Mouse (Mus musculus) heart, postnatal 14 days (tissue): ENCODE measurements at regions not wholly inside any gene's neighbourhood (a gene's known extent, or its start where the extent isn't known, plus 50 kb on each side); places are given as distances from the start of the nearest gene placed in this dataset.
A peak's percentile ranks its signal among the peaks of the same experiment; 100 is the strongest.

Experiments
- DNase-seq, 2 experiments: peaks; one replicate each; pipeline ENCODE4 v3.0.0; 2021 to 2022
- intact Hi-C: fragments of 180-260 bp; cut with DNase I; formaldehyde crosslinking; loops from one replicate; pipeline ENCODE4 v1.15.1; 2025

DNA sequence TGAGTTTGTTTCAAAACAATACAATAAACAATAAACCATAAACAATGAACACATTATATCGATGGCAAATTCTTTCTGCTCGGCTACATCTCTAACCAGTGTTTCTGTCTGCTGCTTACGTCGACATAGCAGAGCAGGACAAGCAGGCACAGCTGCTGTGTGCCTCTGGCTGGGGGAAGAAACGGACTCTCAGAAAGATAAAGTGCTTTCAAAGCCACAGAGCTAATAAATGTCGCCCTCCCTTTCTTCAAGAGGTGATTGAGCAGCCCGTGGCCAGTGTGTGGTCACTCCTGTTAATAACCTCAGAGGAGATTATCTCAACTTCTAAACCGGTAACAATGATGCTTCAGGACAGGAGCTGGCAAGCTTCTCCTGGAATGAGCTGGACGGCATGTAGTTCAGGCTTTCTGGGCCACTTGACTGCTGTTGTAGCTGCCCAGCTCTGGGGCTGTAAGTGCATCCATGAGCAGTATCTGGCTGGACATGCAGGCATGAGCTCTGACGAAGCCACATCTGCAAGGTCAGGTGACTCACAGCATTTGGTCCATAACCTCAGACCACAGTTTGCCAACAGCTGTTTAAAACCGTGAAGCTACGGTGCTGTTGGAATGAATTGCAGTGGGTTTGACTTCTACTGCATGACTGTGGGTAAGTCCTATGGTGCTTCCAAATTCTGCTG, 55.6 kb downstream of the Evx1 start:
- intact Hi-C loops: no loop called here
- peak in 1 of 2 experiments; percentile 6 for DNase-seq

DNA sequence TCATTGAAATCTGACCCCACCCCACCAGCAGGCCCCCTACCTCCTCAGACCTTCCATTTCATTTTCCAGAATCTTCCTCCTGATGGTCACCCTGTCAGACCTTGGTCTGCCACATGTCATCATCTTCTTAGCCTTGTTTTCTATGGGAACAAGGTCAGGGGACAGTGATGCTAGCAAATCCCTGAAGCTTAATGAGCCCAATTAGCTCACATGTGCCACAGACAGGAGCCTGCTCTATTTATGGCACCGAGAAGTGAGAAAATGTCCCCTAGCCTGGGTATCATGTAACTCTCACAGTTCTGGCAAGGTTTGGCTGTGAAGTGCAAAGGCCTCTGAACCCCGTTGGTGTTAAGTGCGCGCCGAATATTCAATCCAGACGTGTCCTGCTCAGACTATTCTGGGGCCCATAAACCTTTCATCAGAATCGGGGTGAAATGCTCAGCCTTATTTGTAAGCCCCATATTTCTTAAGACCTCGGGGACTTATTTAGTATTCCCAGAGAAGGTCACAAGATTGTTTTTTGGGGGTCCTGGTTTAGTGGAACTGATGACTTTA, 57.6 kb downstream of the Evx1 start:
- intact Hi-C loops: no loop called here
- no peak for DNase-seq

DNA sequence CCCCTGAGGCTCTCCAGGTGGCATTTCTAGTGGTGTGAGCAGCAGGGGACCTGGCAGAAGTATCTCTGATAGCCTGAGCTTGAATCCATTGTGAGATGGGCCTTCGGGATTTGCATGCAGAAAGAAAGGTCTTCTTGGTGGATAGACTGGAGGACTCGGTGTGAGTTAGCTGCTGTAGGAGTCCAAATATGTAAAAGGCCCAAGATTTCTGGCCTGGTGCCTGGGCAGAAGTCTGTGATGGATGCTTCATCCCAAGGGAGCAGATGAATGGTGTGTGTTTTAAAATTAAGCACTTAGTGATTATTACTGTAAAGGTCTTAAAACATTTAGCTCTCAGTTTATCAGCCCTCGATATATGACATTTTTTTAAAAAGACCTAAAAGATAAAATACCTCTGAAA, 65.8 kb downstream of the Evx1 start:
- no peak for DNase-seq
- intact Hi-C loops: no loop called here

DNA sequence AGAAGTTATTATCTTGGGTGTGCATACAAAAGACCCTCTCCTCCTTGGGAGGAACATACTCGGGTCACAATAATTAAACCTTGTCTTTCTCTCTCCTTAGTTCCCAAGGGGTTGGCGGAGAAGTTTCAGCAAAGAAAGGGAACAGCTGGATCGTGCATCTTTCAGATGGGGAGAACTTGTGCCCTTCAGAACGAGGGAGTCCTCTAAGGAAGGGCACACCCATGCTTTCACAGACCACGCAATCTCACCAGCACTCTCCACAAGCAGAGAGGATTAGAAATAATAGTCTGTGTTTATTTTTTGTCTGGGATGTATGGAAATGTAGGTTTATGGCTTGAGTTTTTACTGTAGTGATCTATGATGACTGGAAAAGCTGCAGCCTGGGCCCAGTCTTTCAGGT, 66.3 kb downstream of the Evx1 start:
- DNase-seq: no peak

DNA sequence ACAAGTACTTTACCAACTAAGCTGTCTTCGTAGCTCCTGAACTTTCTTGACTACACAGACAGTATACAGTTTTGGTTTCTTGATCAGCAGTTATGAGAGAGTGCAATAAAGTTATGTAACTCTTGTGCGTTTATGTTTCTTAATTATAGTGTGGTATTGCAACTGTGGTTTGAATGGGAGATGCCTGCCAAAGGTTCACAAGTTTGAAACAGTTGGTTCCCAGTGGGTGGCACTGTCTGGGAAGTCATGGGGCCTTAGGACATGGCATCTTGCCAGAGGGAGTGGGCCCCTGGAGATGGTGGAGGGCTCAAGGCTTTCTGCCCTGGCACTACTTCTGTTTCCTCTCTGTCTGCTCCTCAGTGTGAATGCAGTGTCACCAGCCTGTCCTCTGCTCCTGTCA, 71.7 kb downstream of the Evx1 start:
- intact Hi-C loops: no loop called here
- no peak for DNase-seq

More for the DNA sequence above, 66.3 kb downstream of the Evx1 start:
- intact Hi-C loops: no loop called here

DNA sequence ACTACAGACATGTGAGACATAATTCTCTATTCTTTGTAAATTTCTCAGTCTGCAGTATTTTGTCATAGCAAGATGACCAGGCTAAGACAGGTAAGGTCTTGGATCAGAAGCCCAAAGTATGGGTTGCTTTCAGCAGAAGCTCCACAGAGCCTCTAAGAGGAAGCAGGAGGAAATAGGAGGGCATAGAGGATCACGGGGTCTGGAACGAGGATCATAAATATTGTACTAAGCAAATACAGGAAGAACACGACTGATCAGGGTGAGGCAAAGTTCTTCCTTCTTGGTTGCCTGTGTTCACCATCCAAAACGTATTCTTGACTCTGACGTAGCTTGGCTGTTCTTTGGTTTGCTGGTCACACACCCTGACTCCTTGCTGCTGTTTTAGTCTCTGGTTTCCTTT, 88.1 kb downstream of the Evx1 start:
- no peak for DNase-seq
- intact Hi-C loops: no loop called here

DNA sequence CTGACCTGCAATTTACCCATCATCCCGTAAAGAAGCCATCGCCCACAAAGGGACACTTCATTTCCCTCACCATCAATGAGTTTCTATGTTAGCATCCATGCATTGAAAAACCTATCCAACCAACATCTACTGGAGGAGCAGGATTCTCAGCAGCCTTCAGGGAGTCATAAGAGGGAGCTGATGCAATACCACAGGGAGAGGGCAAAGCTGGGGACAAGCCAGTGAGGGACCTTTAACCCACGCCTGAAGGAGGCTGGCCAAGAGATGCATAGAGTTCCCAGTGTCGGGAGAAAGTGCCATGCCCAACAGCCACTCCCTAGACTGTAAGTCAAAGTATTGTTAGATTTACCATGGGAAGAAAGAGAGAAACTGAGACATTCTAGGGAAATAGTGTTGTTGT, 96.7 kb downstream of the Evx1 start:
- intact Hi-C loops: no loop called here
- no peak for DNase-seq

DNA sequence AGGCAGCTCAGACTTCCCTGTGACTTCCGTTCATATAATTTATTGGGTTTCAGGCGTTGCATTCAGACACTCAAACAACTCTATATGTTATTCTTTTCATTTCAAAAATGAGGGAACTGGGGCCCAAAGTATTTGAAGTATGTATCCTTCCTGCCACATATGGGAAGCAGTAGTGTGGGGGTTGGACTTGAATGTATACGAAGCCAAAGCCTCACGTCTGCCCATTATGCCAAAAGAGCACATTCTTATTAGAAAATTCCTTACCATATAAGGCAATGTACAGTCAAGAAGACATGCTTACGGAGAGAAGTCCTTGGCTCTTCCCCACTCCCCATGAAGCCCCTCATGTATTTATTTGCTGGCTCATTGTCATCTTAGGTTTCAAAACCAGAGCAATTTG, 97.4 kb downstream of the Evx1 start:
- intact Hi-C loops: no loop called here
- DNase-seq: no peak

DNA sequence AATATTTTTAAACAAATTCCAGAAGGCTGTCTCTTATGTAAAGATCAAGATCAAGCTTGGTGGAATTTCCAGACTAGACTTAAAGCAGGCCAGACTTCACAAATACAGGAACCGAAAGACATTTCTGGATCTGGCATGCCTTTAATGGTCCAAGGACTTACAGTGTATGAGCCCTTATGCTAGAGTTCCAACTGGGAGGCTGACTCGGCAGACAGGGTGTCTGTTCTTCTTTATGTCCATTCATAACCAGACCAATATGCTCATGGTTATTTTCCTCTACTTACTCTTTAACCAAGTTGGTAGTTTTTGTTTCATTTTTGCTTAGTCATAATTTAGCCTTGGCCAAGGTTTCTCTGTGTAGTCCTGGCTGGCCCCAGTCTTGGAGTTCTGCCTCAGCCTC, 98.0 kb downstream of the Evx1 start:
- no peak for DNase-seq
- intact Hi-C loops: no loop called here

DNA sequence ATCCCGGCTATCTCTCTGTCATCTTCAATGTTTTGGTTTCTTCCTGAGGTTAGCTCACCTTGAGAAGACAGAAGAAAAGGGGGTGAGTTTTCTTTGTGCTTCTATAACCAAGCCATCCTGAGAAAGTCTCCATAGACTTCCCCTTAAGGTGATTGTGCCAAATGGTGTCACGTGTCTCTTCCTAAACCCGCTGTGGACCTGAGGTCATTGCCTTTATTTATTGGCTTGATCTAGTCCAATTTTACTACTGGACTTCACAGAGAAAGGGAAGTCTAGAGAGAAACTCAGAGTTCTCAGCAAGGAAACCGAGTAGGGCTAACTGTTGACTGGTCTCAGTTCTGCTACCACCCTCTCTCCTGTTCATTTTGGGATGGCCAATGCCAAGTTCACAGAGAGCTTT, 100.3 kb downstream of the Evx1 start:
- intact Hi-C loops: no loop called here
- no peak for DNase-seq

DNA sequence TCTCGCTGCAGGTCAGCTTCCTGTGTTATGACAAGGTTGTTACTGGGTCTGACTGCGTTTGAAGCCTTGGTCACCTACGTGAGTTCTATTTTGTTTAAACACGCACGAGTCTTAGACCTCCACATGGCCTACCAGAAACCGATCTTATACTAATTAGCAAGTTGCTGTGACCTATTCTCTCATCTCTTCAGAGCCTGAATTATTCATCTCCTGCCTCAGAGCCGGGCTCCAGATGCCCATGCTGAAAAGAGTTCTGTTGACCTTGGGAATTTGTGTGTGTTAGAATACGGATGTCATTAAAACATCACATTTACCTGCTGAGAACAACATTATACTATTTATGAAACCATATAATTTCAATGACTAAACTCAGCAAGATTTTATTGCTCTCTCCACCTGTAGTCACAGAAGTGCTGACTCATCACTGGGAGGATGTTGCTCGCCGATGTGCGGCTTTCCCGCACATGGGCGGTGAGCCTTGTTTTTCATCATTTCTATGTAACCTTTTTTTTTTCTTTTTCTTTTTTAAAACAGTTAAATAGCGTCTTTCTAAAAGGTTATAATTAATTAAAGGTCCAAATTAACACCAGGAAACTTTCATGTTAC, 102.1 kb downstream of the Evx1 start:
- intact Hi-C loops: no loop called here
- no peak for DNase-seq

DNA sequence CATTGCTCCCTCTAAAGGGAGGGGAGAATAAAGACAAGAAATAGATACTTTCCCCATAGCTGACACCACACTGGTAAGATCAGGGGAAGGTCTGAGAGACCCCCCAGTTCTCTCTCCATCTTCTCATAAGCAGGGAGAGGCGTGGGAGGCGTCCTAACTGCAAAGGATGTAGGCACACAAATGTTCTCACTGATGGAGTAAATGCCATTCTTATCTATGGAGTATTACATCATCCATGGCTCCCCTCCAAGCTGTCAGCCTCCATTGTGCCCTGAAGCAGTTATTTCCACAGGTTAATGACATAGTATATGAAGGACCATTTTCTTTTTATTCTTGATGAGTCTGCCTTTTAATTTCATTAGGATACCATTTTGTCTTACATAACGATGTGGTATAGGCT, 103.2 kb downstream of the Evx1 start:
- DNase-seq: no peak
- intact Hi-C loops: no loop called here

DNA sequence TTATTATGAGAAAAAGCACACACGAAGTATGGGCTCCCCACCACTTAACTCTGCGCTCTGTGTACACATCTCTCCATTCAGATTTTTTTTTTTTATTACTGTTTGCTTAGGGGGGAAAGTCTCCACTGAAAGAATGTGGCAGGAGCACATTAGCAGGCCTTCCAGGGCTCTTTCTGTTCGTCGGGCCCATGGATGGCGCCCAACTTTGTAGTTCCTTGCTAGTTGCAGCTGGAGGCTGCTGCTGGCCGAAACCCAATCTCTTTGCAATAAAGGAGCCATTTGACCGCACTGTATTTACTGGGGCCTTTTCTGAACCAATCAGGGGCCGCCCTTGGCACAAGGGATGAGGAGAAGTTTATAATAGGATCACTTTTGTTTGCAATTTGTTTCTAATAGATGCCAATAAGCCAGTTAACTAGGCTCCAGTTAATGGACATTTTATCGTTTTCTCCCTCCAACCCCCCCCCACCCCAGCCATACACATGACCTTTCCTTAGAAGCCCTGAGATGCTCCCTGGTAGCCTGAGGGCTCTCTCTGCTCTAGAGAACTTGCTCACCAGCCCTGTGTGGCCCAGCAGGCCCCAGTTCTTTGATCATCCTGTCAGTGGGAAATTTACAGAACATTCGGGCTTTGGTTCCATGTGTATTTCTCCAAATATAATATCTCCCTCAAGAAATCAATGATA, 104.3 kb downstream of the Evx1 start:
- DNase-seq: peak; percentile 42 to 45
- intact Hi-C loops: no loop called here

DNA sequence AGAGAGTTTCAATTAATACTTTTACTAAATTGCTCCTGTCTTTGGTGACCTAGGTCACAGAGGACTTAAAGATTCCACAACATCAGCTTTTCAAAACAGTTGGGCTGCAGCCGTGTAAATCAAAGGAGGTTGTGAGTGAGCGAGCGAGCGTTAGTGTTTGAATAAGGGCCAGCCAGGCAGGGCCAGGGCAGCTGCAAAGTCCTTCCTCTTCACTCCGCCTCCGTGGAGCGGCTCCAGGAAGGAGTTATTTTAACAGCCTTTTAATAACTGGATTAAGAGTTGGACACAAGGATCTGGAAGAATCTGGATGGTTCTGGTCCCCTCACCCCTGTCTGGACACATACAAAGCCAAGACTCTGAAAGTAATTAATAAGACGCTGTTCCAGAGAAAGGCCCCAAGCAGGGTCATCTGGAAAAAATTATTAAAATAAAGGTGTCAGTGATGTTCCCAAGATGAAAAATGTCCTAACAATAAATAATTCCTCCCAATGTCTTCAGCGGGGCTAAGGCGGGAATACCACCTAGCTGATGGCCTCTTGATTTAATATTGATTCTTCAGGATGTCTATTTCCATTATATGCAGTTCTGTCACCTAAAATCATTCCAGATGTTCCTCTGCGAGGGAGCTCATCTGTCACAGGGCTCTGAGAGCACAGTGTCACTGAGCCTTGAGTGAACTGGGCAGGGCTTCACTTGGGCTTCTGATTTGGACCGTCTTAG, 105.3 kb downstream of the Evx1 start:
- intact Hi-C loops: no loop called here
- DNase-seq: peak; percentile 64 to 72

DNA sequence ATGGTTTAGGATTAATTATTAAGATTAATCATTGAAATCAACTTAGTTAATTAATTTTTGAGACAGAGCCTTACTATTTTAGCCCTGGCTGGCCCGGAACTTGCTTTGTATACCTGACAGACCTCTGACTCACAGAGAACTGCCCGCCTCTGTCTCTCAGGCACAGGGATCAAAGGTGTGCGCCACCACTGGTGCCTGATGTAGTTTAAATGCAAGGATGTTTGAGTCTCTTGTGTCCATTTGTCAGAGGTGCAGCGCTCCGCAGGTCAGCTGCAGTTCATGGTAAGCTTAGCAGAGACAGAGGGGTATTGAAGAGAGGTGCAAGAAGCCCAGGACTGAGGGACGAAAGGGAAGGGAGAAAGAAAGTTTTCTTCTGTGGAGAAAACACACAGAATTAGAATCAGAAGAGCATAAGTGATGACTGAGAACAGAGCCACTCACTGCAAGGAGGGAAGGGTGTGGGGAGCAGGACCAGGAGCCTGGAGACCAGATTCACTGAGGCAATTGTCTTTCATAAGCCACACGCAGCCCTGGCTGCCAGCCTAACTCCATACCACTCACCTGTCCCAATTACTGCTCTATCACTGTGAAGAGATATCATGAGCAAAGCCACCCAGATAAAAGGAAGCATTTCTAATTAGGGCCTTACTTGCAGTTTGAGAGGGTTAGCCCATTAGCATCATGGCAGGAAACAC, 107.1 kb downstream of the Evx1 start:
- intact Hi-C loops: no loop called here
- no peak for DNase-seq

DNA sequence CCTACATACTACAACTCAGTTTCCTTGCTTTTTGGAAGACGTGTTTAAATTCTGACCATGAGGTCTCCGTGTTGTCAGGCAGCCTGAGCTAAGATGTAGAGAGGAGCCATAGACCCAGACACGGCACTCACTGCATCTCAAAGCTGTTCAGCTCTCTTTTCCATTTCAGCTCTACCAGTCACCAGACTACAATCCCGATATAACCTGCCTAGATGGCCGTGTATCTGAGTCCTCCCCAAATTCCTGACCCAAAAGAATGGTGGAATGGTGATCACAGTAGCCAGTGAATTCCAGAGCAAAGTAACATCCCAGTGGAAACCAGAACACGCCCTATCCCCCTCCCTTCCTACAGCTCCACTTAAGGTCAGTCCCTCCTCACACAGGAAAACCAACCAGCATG, 108.5 kb downstream of the Evx1 start:
- DNase-seq: no peak
- intact Hi-C loops: no loop called here

DNA sequence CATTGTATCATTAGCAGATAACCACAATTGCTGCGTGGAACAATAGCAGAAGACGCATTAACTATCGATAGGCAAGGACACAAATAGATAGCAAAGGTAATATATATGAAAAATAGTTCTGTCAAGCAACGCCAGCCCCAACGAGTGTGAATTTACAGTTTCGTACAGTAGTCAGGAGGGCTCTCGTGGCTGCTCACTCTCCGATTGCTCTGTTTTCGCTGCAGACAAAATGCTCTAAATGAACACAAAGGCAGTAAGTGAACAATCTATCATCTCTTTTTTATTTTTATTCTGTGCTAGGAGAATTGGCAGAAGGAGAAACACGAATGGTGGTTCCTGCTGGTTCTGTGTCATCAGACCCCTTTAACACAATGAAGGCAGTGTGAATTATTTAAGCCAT, 109.4 kb downstream of the Evx1 start:
- DNase-seq: no peak
- intact Hi-C loops: no loop called here

DNA sequence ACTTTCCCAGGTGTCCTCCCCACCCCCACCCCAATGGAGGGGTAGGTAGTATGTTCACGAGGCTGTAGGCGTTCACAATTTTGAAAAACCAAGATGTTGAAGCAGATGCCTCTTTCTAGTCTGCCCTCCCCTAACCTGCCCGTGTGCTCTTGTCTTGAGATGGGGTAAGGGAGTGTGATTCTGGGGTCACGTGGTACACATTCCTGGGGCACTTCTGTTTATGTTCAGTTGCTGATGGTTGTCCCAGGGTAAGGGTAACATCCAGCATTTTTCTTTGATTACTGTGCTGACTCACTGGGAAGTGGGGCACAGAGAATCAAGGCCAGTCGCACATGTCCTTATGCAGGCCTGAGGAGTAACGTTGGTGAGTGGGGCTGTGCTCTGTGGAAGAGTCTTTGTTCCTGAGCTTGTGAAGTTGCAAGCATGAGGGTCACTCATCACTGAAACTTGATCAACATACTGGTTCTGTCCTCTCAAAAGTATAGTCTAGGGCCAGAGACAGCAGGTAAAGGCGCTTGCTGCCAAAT, 110.3 kb downstream of the Evx1 start:
- DNase-seq: no peak
- intact Hi-C loops: no loop called here

DNA sequence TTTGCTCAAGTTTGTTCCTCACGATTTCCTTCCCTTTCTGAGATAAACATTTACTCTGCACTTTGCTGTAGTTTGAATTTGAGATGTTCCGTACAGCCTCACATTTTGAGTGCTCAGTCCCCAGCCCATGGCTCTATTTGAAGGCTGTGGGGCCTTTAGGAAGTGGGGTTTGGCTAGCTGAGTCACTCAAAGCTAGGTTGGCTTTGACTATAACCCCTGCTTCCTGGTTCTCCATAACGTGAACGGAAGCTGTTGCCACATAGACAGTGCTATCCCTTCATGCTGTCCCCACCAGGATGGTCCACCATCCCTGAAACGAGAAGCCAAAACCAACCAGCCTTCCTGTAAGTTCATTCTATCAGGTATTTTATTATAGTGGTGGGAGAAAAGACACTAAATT, 111.1 kb downstream of the Evx1 start:
- intact Hi-C loops: no loop called here

DNA sequence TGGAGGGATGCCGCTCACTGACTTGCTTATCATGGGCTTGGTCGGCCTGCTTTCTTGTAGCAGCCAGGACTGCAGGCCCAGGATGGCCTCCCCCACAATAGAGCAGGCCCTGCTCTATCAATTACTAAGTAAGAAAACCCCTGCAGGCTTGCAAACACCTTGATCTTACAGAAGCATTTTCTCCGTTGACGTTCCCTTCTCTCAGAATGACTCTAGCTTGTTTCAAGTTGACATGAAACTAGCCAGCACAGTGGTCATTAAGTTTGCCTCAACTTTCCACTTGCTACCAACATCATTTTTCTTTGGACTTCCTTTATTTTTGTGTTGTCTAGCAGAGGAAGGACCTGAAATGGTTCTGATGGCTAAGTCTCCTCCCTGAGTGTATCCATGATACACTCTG, 111.8 kb downstream of the Evx1 start:
- no peak for DNase-seq
- intact Hi-C loops: no loop called here

More for the DNA sequence above, 111.1 kb downstream of the Evx1 start:
- no peak for DNase-seq
